Mouse (Mus musculus) right cerebral cortex, postnatal 25 days (tissue): Measurements from ENCODE around the gene Gpr39.

Experiments used
- DNase-seq: peaks from one replicate; pipeline ENCODE4 v3.0.0; 2022

Gpr39 gene

GRCm38 (mm10) chr1:125701101-125701590 lies 24.4 kb downstream of the Gpr39 start:
- no peak for DNase-seq

GRCm38 (mm10) chr1:125701773-125702172 lies 25.0 kb downstream of the Gpr39 start:
- no peak for DNase-seq

- no peak for DNase-seq
Measured at GRCm38 (mm10) chr1:125702326-125702725, 25.5 kb downstream of the Gpr39 start.

GRCm38 (mm10) chr1:125705412-125705811 lies 28.6 kb downstream of the Gpr39 start:
- DNase-seq = no peak

GRCm38 (mm10) chr1:125715286-125715685 lies 38.5 kb downstream of the Gpr39 start:
- no peak for DNase-seq

GRCm38 (mm10) chr1:125716241-125716640 lies 39.4 kb downstream of the Gpr39 start:
- no peak for DNase-seq

- no peak for DNase-seq
Measured at GRCm38 (mm10) chr1:125717906-125718305, 41.1 kb downstream of the Gpr39 start.

- DNase-seq = no peak
Measured at GRCm38 (mm10) chr1:125719127-125719526, 42.3 kb downstream of the Gpr39 start.

- no peak for DNase-seq
Measured at GRCm38 (mm10) chr1:125721104-125721758, 44.4 kb downstream of the Gpr39 start.

GRCm38 (mm10) chr1:125724304-125724703 lies 47.5 kb downstream of the Gpr39 start:
- DNase-seq = peak; percentile 61

GRCm38 (mm10) chr1:125729025-125729565 lies 52.3 kb downstream of the Gpr39 start:
- no peak for DNase-seq

- no peak for DNase-seq
Measured at GRCm38 (mm10) chr1:125729731-125730536, 53.1 kb downstream of the Gpr39 start.

- no peak for DNase-seq
Measured at GRCm38 (mm10) chr1:125730537-125730880, 53.7 kb downstream of the Gpr39 start.

- no peak for DNase-seq
Measured at GRCm38 (mm10) chr1:125731854-125732253, 55.1 kb downstream of the Gpr39 start.

- DNase-seq = no peak
Measured at GRCm38 (mm10) chr1:125744766-125745165, 68.0 kb downstream of the Gpr39 start.

GRCm38 (mm10) chr1:125755335-125755996 lies 78.7 kb downstream of the Gpr39 start:
- no peak for DNase-seq

GRCm38 (mm10) chr1:125759972-125760695 lies 83.3 kb downstream of the Gpr39 start:
- no peak for DNase-seq

GRCm38 (mm10) chr1:125760696-125761025 lies 83.9 kb downstream of the Gpr39 start:
- DNase-seq = no peak

GRCm38 (mm10) chr1:125762076-125762475 lies 85.3 kb downstream of the Gpr39 start:
- DNase-seq = no peak

- DNase-seq = peak; percentile 39
Measured at GRCm38 (mm10) chr1:125789804-125790203, 113.0 kb downstream of the Gpr39 start.

GRCm38 (mm10) chr1:125800506-125800905 lies 123.7 kb downstream of the Gpr39 start:
- no peak for DNase-seq

GRCm38 (mm10) chr1:125808426-125808825 lies 131.6 kb downstream of the Gpr39 start:
- peak; percentile 12 for DNase-seq
